Mouse (Mus musculus) MEL (cell line): Measurements from ENCODE around the gene Vwce.

Source experiments
- CTCF ChIP-seq, 3 experiments: IDR thresholded peaks in 2 of 3; conservative IDR thresholded peaks in 1 of 3; 2 replicates each; pipeline ENCODE4 v1.5.1; 2011 to 2012; ENCODE audit warnings: low read length in 3 of 3, low read depth in 2 of 3, mild to moderate bottlenecking in 2 of 3, improper control_type of control experiment in 1 of 3, inconsistent platforms in 1 of 3, mixed read lengths in 1 of 3, moderate library complexity in 1 of 3; ENCODE audit not compliant: control insufficient read depth in 1 of 3, insufficient read depth in 1 of 3, poor library complexity in 1 of 3, severe bottlenecking in 1 of 3
- EP300 ChIP-seq, 2 experiments: IDR thresholded peaks; 2 replicates each; pipeline ENCODE4 v1.6.1; 2011; ENCODE audit warnings: improper control_type of control experiment in 2 of 2, low read length in 2 of 2, low read depth in 1 of 2, mild to moderate bottlenecking in 1 of 2
- MAX ChIP-seq: IDR thresholded peaks from 2 replicates; pipeline ENCODE4 v1.6.1; 2011; ENCODE audit warnings: low read length, improper control_type of control experiment
- POLR2A ChIP-seq, 2 experiments: IDR thresholded peaks; 2 replicates each; pipeline ENCODE4 v1.6.1; 2011 to 2012; ENCODE audit warnings: low read length in 2 of 2, mild to moderate bottlenecking in 2 of 2, control low read depth in 1 of 2, improper control_type of control experiment in 1 of 2, low read depth in 1 of 2, moderate library complexity in 1 of 2; ENCODE audit not compliant: control insufficient read depth in 1 of 2, insufficient read depth in 1 of 2, poor library complexity in 1 of 2
- POLR2AphosphoS5 ChIP-seq: IDR thresholded peaks from 2 replicates; pipeline ENCODE4 v1.6.1; 2012; ENCODE audit warnings: low read depth, borderline replicate concordance, mild to moderate bottlenecking, inconsistent platforms, low read length, moderate library complexity, mixed read lengths
- ZMIZ1 ChIP-seq: IDR thresholded peaks from 2 replicates; pipeline ENCODE4 v1.6.1; 2012; ENCODE audit warnings: low read depth, mild to moderate bottlenecking, inconsistent platforms, low read length, improper control_type of control experiment, moderate library complexity

- TF ChIP-seq CTCF (IDR thresholded peaks at IDR 0.05 in 2 of 3, conservative IDR thresholded peaks at IDR 0.05 in 1 of 3; ENCODE audit: control insufficient read depth in 1 of 3, insufficient read depth in 1 of 3, low read depth in 2 of 3, low read length in 3 of 3, poor library complexity in 1 of 3, severe bottlenecking in 1 of 3) (no peak), EP300 (IDR thresholded peaks at IDR 0.05; ENCODE audit: low read depth in 1 of 2, low read length in 2 of 2) (no peak), ZMIZ1 (no peak), POLR2AphosphoS5 (no peak), MAX (no peak), POLR2A (IDR thresholded peaks at IDR 0.05; ENCODE audit: control insufficient read depth in 1 of 2, insufficient read depth in 1 of 2, low read depth in 1 of 2, low read length in 2 of 2, poor library complexity in 1 of 2) (no peak)
These were observed 34.4 kb upstream of the Vwce start for GRCm38 (mm10) chr19:10599648-10600047.
